Mouse (Mus musculus) gastrocnemius, postnatal 10 days (tissue): ENCODE results near the gene Ssbp3. TPM values are rescaled to one million over a fixed set of nuclear protein-coding genes. Genes with fewer than 3 reads are reported as not detected.

Experiments
- DNase-seq: peaks from one replicate; pipeline ENCODE4 v3.0.0; 2021; ENCODE audit warnings: mixed read lengths
- total RNA-seq, 2 experiments: library from RNA; stranded (reverse); gene quantifications; 2 replicates each; pipeline ENCODE4 v1.2.3; 2021

Ssbp3 gene
- total RNA-seq, 2 experiments from 2014 or later = 29.4 to 35.1 TPM

DNA sequence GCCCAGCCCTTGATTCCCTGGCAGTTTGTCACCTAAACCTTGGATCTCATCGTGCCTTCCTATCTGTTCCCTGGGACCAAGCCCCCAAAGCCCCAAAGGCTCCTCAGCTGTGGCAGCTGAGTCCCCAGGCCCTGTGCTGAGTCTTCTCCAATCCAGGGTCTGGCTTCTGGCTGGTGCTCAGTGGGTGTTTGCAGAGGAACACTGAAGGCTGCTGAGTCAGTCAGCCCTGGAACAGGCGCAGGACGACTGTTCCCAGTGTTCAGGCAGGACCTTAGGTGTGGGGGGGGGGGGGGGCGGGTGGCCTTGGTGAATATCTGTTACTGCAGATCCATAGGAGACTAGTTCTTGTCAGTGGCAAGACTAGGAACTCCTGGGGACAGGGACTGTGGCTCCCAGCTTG lies 141.4 kb downstream of the Ssbp3 start:
- no peak for DNase-seq

- no peak for DNase-seq
Measured at GRCm38 (mm10) chr4:107052962-107053553, 142.6 kb downstream of the Ssbp3 start.

- no peak for DNase-seq
Measured at GRCm38 (mm10) chr4:107056088-107056487, 145.6 kb downstream of the Ssbp3 start.

GRCm38 (mm10) chr4:107058346-107058745 lies 147.8 kb downstream of the Ssbp3 start:
- DNase-seq = no peak

GRCm38 (mm10) chr4:107058781-107059180 lies 148.3 kb downstream of the Ssbp3 start:
- no peak for DNase-seq

GRCm38 (mm10) chr4:107061560-107061959 lies 151.1 kb downstream of the Ssbp3 start:
- DNase-seq = no peak

GRCm38 (mm10) chr4:107063214-107063613 lies 152.7 kb downstream of the Ssbp3 start:
- no peak for DNase-seq

DNA sequence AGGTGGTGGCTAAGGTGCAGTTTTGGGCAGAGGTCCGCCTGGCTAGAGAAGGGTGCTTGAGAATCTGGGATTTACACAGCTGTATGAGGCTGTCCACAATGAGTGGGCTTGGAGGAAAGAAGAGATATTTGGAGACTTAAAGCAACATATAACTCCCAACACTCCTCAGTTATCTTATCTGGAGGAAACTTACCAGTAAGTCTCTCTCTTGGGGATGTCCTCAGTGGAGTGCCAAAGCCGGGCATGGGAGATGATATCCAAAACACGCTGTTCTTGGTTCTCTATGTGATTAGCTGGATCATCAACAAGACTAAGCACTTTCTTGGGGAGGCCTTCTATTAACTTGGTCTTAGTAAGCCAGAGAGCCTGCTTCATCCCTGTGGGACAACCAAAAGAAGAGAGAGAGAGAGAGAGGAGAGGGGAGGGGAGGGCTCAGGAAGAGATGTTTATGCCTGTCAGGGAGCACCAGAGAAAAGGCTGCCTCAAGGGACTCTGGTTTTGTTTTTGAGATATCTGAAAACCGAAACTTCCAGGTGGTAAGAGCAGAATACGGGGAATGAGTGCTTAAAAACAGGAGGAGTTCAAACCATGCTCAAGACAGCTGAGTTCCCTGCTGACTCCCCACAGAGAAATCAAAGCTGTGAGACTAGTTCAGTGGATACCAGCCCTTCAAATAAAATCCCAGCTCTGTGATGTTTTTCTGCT lies 154.0 kb downstream of the Ssbp3 start:
- DNase-seq = no peak

- DNase-seq = peak; percentile 90
Measured at GRCm38 (mm10) chr4:107066252-107067124, 156.0 kb downstream of the Ssbp3 start, which contains the start of the genes Mrpl37 and Cyb5rl. Gene Mrpl37 (minus strand): TSS chr4:107066868. Gene Cyb5rl (plus strand): TSS chr4:107066988.

DNA sequence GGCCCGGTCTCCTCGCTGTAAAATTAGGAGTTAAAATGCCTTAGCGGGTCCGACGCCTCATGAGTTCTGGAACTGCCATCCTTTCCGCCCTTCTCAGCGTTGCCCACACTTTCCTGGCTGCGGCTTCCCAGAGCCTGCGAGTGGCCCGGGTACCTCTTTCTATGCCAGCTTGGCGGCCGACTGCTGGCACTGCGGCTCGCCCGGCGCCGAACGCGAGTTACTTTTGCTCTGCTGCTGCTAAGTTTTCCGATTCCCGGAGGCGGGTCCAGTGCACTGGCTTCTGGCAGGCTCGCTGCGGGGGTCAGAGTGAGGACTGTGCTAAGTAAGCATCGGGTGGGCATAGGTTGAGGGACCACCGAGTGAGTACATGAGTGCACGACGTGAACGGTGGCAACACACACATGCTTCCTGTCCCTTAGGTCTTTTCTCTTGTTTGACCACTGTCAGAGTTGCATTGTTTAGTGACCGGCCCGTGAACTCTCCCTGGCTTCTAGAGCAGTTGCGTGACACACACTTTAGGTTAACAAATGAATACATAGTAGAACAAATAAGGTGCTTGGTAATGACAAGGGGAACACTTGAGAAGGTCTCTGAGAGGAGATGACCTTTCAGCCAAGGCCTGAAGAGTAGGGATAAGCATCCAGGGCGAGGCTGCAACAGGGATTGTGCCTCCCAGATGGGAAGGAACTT lies 156.8 kb downstream of the Ssbp3 start:
- peak; percentile 40 for DNase-seq

GRCm38 (mm10) chr4:107072343-107072742 lies 161.8 kb downstream of the Ssbp3 start:
- DNase-seq = no peak

GRCm38 (mm10) chr4:107075456-107075855 lies 165.0 kb downstream of the Ssbp3 start:
- no peak for DNase-seq

DNA sequence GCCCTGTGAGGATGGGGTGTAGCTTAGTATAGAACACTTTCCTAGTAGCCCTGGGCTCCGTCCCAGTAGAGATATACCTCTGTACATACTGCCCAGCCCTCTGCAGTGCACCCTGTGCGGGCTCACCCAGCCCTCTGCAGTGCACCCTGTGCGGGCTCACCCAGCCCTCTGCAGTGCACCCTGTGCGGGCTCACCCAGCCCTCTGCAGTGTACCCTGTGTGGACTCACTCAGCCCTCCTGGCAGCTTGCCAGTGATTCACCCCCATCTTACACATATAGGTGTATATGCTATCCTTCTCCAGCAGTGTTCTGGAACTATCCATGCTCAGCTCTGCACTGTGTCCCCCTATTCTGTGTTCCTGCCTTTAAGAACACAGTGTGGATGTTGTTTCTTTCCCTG lies 168.4 kb downstream of the Ssbp3 start:
- DNase-seq = no peak

GRCm38 (mm10) chr4:107079716-107080115 lies 169.2 kb downstream of the Ssbp3 start:
- no peak for DNase-seq

DNA sequence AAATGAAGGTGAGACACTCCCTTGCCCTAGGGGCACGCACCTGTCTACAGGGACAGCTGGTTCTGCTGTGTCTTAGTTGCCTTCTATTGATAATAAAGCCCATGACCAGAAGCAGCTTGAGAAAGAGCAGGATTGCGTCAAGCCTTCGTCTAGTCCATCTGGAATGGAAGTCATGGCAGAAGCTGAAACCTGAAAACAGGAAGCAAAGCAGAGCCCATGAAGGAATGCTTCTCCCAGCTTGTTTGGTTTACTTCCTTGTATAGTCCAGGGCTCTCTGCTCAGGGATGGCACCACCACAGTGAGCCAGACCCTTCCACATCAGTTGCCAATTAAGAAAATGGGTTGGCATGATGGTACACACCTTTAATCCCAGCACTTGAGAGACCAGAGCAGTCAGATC lies 171.7 kb downstream of the Ssbp3 start:
- DNase-seq = no peak

DNA sequence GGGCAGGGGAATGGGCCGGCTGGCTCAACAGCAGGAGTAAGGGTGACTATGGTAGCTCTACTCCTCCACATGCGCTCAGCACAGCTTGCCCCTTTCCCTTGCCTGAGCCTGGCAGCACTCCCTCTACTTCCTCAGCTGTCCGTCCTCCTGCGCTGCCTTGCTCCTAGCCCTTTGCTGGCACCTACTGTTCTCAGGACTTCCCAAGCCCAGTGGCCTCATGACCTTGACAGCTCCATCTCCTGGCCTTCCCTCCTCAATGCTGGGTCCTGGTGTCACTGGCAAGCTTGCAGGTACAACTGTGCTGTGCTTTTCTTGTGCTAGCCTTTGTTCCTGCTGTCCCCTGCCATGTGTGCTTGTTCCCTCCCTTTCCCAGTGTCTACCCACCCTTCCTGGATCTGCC lies 172.6 kb downstream of the Ssbp3 start:
- DNase-seq = no peak

DNA sequence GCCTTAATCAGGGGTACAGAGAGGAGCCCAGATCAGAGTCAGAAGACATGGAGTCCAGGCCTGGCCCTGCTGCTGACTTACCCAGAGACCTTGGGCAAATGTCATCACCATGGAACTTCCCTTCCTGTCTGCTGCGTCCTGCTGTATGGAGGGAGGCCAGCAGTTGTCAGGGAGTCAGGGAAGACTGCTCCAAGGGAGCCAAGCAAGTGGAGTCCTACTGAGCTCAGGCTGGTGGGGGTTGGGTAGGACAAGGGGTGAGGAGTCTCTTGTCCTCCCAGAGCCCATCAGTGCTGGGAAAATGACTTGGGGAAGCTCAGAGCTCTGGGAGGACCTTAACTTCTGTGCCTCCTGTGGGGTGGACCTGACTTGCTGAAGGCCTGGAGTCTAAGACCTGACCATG lies 173.8 kb downstream of the Ssbp3 start:
- no peak for DNase-seq

DNA sequence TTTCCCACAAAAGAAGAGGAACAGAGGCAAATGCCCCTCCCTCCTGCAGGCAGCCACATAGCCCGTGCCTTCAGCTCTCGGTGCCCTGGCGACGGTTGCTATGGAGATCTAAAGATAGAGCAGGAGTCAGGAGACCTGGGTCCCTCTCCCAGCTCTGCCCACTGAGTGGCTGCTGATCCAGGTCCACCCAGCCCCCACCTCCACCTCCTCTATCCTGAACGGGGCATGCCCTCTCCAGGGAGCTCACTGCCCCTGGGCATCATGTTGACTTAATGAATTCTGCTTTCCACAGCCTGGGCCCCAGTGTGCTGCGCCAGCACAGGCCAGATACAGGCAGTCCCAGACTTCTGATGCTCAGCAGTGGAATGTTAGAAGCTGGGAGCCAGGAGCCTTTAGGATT lies 174.4 kb downstream of the Ssbp3 start:
- DNase-seq = no peak

DNA sequence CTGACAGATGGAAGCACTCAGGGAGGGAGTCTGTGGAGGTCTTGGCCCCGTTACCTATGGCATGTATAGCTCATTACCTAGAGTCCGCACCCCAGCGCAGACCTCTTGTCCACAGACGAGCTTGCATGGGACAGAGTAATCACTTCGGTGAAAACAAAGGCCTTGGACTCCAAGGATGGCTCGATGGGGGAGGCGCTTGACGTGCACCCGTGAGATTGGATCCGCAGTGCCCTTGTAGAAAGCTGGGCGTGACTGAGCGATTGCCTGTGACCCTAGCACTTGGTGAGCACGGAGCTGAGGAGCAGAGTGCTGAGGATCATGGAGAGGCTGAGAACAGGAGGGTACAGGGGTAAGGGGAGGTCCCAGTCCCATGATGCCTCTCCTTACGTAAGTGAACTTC lies 181.2 kb downstream of the Ssbp3 start:
- DNase-seq = no peak

- no peak for DNase-seq
Measured at GRCm38 (mm10) chr4:107094484-107095187, 184.1 kb downstream of the Ssbp3 start.

DNA sequence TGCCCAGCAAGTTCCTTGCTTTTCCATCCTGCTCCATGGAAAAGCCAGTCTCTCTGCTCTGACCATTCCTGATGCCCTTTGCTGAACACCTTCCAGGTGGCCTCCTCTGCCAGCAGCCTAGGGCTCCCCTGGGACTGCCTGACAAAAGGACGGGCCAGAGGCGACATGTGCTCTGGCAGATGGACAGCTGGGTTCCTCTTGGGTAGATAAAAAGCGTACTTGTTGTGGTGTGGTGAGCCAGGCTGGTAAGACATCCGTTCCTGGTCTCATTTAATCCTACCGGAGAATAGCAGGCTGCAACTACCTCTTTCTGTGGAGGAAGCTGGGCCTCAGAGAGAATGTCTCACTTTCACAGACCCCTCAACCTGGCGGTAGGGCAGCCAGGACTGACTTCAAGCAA lies 185.5 kb downstream of the Ssbp3 start:
- DNase-seq = no peak

GRCm38 (mm10) chr4:107096841-107097373 lies 186.4 kb downstream of the Ssbp3 start, which contains the start of gene Cdcp2:
Gene Cdcp2 (plus strand): TSS chr4:107096891.
- no peak for DNase-seq
